Mouse (Mus musculus) CH12.LX (cell line): ENCODE data around the gene Ly6g6d.

Experiments used
- BHLHE40 ChIP-seq: IDR thresholded peaks from 2 replicates; pipeline ENCODE4 v1.6.1; 2011; ENCODE audit warnings: mild to moderate bottlenecking, low read depth, low read length, improper control_type of control experiment
- CTCF ChIP-seq, 2 experiments: IDR thresholded peaks in 1 of 2; conservative IDR thresholded peaks in 1 of 2; 2 replicates each; pipeline ENCODE4 v1.5.1; 2011 to 2012; ENCODE audit warnings: low read depth in 2 of 2, low read length in 2 of 2, improper control_type of control experiment in 1 of 2, inconsistent platforms in 1 of 2, mild to moderate bottlenecking in 1 of 2, moderate library complexity in 1 of 2
- EP300 ChIP-seq: IDR thresholded peaks from 2 replicates; pipeline ENCODE4 v1.6.1; 2011; ENCODE audit warnings: low read length, improper control_type of control experiment
- GABPA ChIP-seq: IDR thresholded peaks from 2 replicates; pipeline ENCODE4 v1.6.1; 2012; ENCODE audit warnings: low read depth, low read length, improper control_type of control experiment, inconsistent platforms; ENCODE audit not compliant: insufficient replicate concordance
- HCFC1 ChIP-seq: IDR thresholded peaks from 2 replicates; pipeline ENCODE4 v1.6.1; 2012; ENCODE audit warnings: low read depth, mild to moderate bottlenecking, inconsistent platforms, low read length, improper control_type of control experiment
- JUND ChIP-seq: conservative IDR thresholded peaks from 2 replicates; pipeline ENCODE4 v1.6.1; 2011; ENCODE audit warnings: low read depth, low read length, improper control_type of control experiment
- KAT2A ChIP-seq: IDR thresholded peaks from 2 replicates; pipeline ENCODE4 v1.6.1; 2012; ENCODE audit warnings: low read length, improper control_type of control experiment, inconsistent platforms; ENCODE audit not compliant: insufficient replicate concordance
- MAFK ChIP-seq: IDR thresholded peaks from 2 replicates; pipeline ENCODE4 v1.6.1; 2011; ENCODE audit warnings: low read length, improper control_type of control experiment; ENCODE audit not compliant: insufficient replicate concordance
- MAX ChIP-seq: IDR thresholded peaks from 2 replicates; pipeline ENCODE4 v1.6.1; 2011; ENCODE audit warnings: low read length, improper control_type of control experiment
- POLR2A ChIP-seq: IDR thresholded peaks from 2 replicates; pipeline ENCODE4 v1.6.1; 2011; ENCODE audit warnings: low read depth, mild to moderate bottlenecking, improper control_type of control experiment, low read length
- POLR2AphosphoS2 ChIP-seq: IDR thresholded peaks from 2 replicates; pipeline ENCODE4 v1.6.1; 2011; ENCODE audit warnings: low read depth, low read length, improper control_type of control experiment
- RCOR1 ChIP-seq: conservative IDR thresholded peaks from 2 replicates; pipeline ENCODE4 v1.6.1; 2012; ENCODE audit warnings: low read depth, mild to moderate bottlenecking, inconsistent platforms, low read length, improper control_type of control experiment
- USF1 ChIP-seq: IDR thresholded peaks from 2 replicates; pipeline ENCODE4 v1.6.1; 2014; ENCODE audit warnings: low read depth, mild to moderate bottlenecking, inconsistent platforms, low read length, improper control_type of control experiment
- USF2 ChIP-seq: conservative IDR thresholded peaks from 2 replicates; pipeline ENCODE4 v1.6.1; 2011; ENCODE audit warnings: low read depth, low read length, improper control_type of control experiment

DNA sequence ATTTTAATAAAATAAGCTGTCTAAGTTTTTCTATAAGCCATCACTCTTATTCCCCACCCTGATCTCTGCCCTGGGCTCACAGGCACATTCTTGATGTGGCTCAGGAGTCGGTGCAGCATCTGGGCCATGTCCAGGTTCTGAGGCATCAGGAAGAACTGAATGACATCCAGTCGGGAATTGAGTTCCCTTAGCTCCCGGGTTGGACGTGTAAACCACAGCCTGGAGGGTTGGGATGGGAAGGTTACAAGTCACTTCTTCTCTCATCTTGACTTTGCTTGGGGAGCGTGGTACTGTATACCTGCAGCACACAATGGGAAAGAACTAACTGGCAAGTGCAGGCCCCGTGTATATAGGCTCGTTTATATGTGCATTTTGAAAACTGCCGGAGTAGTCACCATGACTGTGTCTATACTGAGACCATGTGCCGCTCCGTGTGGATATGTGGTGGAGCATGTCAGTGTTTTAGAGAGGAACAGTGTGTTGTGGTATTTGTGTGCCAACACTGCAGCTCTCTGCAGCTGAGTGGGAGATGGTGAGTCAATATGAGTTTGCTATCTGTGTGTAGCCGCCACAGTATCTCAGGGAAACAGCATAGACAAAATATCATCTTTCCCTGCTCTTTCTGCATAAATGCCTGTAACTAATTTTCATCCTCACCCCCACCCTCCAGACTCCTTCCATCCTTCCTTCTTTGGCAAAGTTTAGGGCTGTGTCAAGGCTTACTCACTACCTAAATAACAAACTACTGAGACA, 38.6 kb downstream of the Ly6g6d start:
- TF ChIP-seq GABPA, result no peak
- no peak for TF ChIP-seq CTCF (conservative IDR thresholded peaks at IDR 0.05 in 1 of 2, IDR thresholded peaks at IDR 0.05 in 1 of 2; ENCODE audit: low read depth in 2 of 2, low read length in 2 of 2)
- no peak for TF ChIP-seq KAT2A
- no peak for TF ChIP-seq USF1
- no peak for TF ChIP-seq POLR2A
- TF ChIP-seq POLR2AphosphoS2, result no peak
- TF ChIP-seq BHLHE40, result no peak
- no peak for TF ChIP-seq HCFC1
- no peak for TF ChIP-seq MAFK
- no peak for TF ChIP-seq JUND
- no peak for TF ChIP-seq MAX
- TF ChIP-seq USF2, result no peak
- TF ChIP-seq EP300, result no peak
- no peak for TF ChIP-seq RCOR1
